Mouse (Mus musculus) heart, adult 2 months (tissue): ENCODE data around the gene Zfhx2.

Experiments used
- CTCF ChIP-seq: fragments of 200-600 bp; IDR thresholded peaks from 2 replicates; pipeline ENCODE4 v1.8.1; 2022; ENCODE audit warnings: antibody characterized with exemption, mild to moderate bottlenecking, moderate library complexity
- EP300 ChIP-seq: fragments of 200-500 bp; IDR thresholded peaks from 2 replicates; pipeline ENCODE4 v1.6.1; 2011; ENCODE audit warnings: low read depth, low read length, control low read depth; ENCODE audit not compliant: insufficient read depth
- POLR2A ChIP-seq: fragments of 200-500 bp; IDR thresholded peaks from 2 replicates; pipeline ENCODE4 v1.6.1; 2011; ENCODE audit warnings: mild to moderate bottlenecking, low read depth, low read length, control low read depth; ENCODE audit not compliant: insufficient read depth

DNA sequence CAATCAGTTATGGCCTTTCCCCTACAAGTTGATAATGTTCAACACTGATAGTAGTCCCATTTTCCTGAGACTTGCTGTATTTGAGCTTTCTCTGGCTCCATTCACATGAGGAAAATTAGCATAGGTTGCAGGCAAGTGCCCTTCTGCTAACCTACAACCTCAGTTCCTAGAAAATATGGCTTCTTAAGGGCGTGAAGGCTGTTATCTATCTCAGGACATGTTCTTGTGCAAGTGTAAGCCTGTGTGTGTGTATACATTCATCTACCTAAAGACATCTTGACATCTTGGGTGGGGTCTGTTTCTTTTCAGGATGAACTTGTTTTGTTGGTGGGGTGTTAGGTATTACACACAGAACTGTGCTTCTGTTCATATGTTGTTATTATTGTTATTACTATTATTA, 33.1 kb downstream of the Zfhx2 start:
- TF ChIP-seq POLR2A (no peak), CTCF (no peak), EP300 (no peak)
